Mouse (Mus musculus) macrophage (primary cell): ENCODE data around the gene Nell2. TPM values are rescaled to one million over a fixed set of nuclear protein-coding genes. Genes with fewer than 3 reads are reported as not detected.

ENCODE experiments used
- H3K27ac ChIP-seq: fragments of 350-480 bp; formaldehyde crosslinking; 2 replicates; pipeline ENCODE4 v1.9.0; 2021
- H3K36me3 ChIP-seq: fragments of 350-480 bp; formaldehyde crosslinking; 2 replicates; pipeline ENCODE4 v1.9.0; 2021; ENCODE audit errors: inconsistent target
- H3K4me3 ChIP-seq: fragments of 350-480 bp; formaldehyde crosslinking; 2 replicates; pipeline ENCODE4 v1.9.0; 2021; ENCODE audit errors: inconsistent target
- H3K79me2 ChIP-seq: fragments of 350-480 bp; formaldehyde crosslinking; 2 replicates; pipeline ENCODE4 v1.9.0; 2021; ENCODE audit errors: inconsistent target
- WGBS: methylation state at CpG from one replicate; pipeline ENCODE4 v1.1.7; 2026; ENCODE audit warnings: inconsistent platforms; ENCODE audit not compliant: missing documents; 5-methylcytosine and 5-hydroxymethylcytosine counted together
- polyA plus RNA-seq: library from polyadenylated mRNA; stranded (reverse); fragments of 250-400 nt; gene quantifications from 3 replicates; pipeline ENCODE4 v1.2.4, GENCODE M21; 2018; ENCODE audit warnings: inconsistent platforms
- total RNA-seq, 78 experiments: library from RNA; depleted of rRNA; stranded (reverse); fragments of 250-400 nt; gene quantifications; 1 replicate in 9 of 78; 2 replicates in 24 of 78; 3 replicates in 43 of 78; 4 replicates in 2 of 78; pipeline ENCODE4 v1.2.4; 2018; ENCODE audit warnings: inconsistent platforms in 56 of 78

Gene Nell2
- 1 to 10 TPM in 1 of 26 experiments, not detected in 25; 1.4 TPM for total RNA-seq (2018; cell fraction: chromatin; rRNA removed)
- total RNA-seq (2018; cell fraction: cytosol; rRNA removed) = not detected
- total RNA-seq (2018; cell fraction: nucleus; rRNA removed) = under 1 TPM in 1 of 26 experiments, not detected in 25; 0.41 TPM
- not detected in 3 replicates for polyA plus RNA-seq

DNA sequence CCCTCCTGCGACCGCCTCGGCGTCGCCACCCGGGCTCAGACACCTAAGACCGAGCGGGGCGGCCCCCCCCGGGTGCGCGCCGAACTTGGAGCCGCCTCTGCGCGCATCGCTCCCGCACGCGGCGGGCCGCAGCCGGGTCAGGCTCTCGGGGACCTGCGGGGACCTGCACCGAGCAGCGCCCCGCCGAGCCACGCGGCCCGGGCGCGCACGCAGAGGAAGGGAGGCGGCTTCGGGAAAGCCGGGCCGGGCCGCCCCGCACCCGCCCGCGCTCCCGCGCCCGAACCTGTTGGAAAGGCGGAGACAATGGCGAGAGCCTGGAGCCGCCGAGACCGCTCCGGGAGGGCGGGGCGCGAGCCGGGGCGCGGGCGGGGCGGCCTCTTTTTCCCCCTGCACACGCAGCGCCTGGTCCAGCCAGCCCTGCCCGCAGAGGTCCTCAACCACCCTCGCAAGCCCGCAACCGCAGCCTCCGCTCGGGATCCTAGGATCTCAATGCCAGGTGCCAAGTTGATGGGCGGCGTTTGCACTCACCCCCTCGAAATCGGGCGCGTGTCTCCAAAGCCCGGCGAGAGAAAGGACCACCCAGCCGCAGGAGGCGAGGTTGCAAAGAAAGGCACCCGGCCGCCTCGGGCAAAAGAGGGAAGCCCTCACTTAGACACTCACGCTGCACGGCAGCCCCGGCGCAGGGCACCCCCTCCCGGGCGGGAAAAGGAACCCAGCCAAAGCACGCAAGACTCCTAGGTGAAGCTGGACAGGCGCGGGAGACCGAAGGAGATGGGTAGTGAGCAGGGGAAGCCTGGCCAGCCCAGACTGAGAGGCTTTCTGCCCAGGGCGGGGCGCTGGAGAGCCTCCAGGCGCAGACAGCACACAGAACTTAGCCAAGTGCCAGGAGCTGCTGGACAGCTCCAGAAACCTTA is at the start of gene Nell2:
Gene Nell2 (minus strand): TSS at position 612 of the 914 bp plus-strand sequence.
- Histone ChIP-seq H3K4me3 (no peak within 1 kb of the TSS), H3K79me2 (no peaks in the 10 kb centered on the region), H3K36me3 (no peaks in the 10 kb centered on the region), H3K27ac (no peak within 1 kb of the TSS)
- WGBS = 2% methylated on average over 85 of the region's 95 CpGs

DNA sequence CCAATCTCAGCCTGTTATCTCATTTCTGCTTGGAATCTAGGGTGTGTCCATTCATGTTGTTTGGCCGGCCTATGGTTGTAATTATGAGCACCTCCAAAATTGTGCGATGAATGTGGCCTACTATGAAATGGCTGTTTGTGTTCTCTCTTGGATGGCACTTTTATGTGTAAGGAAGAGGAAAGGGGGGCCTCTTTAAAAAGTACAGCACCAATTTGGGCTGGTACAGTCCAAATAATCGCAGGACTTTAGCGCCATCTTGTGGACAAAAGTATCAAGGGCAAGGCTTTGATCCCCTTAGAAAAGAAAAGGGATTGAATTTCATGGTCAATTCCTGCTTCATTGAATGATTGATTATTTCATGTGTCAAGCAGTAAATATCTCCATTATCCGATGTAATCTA is 46.3 kb upstream of the Nell2 start:
- WGBS = 23% methylated on average over 5 of the region's 5 CpGs
- Histone ChIP-seq H3K36me3 (no peaks in the 10 kb centered on the region), H3K27ac (no peak overlapping the region)

GRCm38 (mm10) chr15:95569606-95570005 is 41.2 kb upstream of the Nell2 start:
- WGBS = 81% methylated on average over 6 of the region's 6 CpGs

More for the DNA sequence above, 46.3 kb upstream of the Nell2 start:
- Histone ChIP-seq H3K4me3 (no peak overlapping the region), H3K79me2 (no peaks in the 10 kb centered on the region)

GRCm38 (mm10) chr15:95565160-95565559 is 36.8 kb upstream of the Nell2 start:
- no peaks in the 10 kb centered on the region for H3K79me2 ChIP-seq
- H3K36me3 ChIP-seq = no peaks in the 10 kb centered on the region
- WGBS = 97% methylated on average over 2 of the region's 2 CpGs
- H3K27ac ChIP-seq = no peak overlapping the region
- no peak overlapping the region for H3K4me3 ChIP-seq

More at GRCm38 (mm10) chr15:95569606-95570005, 41.2 kb upstream of the Nell2 start:
- Histone ChIP-seq H3K4me3 (no peak overlapping the region), H3K27ac (no peak overlapping the region), H3K79me2 (no peaks in the 10 kb centered on the region), H3K36me3 (no peaks in the 10 kb centered on the region)

DNA sequence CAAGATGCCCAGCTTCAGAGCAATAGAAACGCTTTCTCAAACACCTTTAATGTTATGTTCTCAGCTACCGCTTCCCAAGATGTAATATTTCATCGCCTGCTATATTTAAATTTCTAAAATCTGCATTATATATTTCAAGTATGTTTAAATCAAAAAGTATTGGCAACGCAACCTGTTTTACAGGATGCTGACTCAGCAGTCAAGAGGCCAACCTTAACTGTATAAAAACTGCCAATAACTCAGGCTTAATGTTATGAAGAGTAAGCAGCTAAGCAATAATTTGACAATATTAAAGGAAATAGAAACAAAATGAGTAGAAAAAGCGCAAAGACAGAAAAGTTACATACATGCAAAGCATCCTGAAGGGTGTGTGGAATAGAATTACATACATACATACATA is 32.9 kb upstream of the Nell2 start:
- Histone ChIP-seq H3K4me3 (no peak overlapping the region), H3K79me2 (no peaks in the 10 kb centered on the region), H3K27ac (no peak overlapping the region), H3K36me3 (no peaks in the 10 kb centered on the region)
- WGBS = 97% methylated on average over 5 of the region's 5 CpGs

DNA sequence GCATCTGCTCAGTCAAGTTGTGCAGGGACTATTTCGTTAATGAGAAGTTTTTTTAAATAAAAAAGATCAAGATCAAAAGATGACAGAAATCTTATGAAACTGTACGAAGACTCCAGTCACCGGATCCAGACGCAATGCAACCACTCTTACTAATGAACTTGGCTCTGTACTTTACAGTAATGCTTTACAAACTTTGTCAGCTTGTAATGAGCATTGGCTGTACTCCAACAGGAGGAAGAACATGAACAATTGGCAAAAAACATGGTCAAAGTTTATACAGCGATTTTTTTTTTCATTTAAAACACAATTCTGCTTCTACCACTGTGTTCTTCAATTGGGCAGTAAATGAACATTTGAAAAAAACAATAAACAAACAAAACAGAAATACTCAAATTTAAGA is 21.7 kb upstream of the Nell2 start:
- 83% methylated on average over 5 of the region's 5 CpGs for WGBS
- H3K4me3 ChIP-seq = no peak overlapping the region
- H3K79me2 ChIP-seq = no peaks in the 10 kb centered on the region
- no peak overlapping the region for H3K27ac ChIP-seq
- no peaks in the 10 kb centered on the region for H3K36me3 ChIP-seq

GRCm38 (mm10) chr15:95542632-95543031 is 14.3 kb upstream of the Nell2 start:
- H3K79me2 ChIP-seq = no peaks in the 10 kb centered on the region
- H3K36me3 ChIP-seq = no peaks in the 10 kb centered on the region
- H3K4me3 ChIP-seq = no peak overlapping the region
- WGBS = 81% methylated on average over 6 of the region's 6 CpGs
- H3K27ac ChIP-seq = no peak overlapping the region

GRCm38 (mm10) chr15:95536724-95537123 is 8.4 kb upstream of the Nell2 start:
- WGBS = 81% methylated on average over 4 of the region's 4 CpGs

GRCm38 (mm10) chr15:95536230-95536629 is 7.9 kb upstream of the Nell2 start:
- Histone ChIP-seq H3K36me3 (no peaks in the 10 kb centered on the region), H3K79me2 (no peaks in the 10 kb centered on the region), H3K27ac (no peak overlapping the region), H3K4me3 (no peak overlapping the region)
- WGBS = 82% methylated on average over 4 of the region's 4 CpGs

More at GRCm38 (mm10) chr15:95536724-95537123, 8.4 kb upstream of the Nell2 start:
- H3K4me3 ChIP-seq = no peak overlapping the region
- H3K27ac ChIP-seq = no peak overlapping the region
- H3K36me3 ChIP-seq = no peaks in the 10 kb centered on the region
- H3K79me2 ChIP-seq = no peaks in the 10 kb centered on the region

- H3K4me3 ChIP-seq = no peak overlapping the region
- H3K79me2 ChIP-seq = no peaks in the 10 kb centered on the region
- WGBS = 86% methylated on average over 6 of the region's 6 CpGs
- H3K27ac ChIP-seq = no peak overlapping the region
- H3K36me3 ChIP-seq = no peaks in the 10 kb centered on the region
Observed at GRCm38 (mm10) chr15:95534644-95535043, 6.3 kb upstream of the Nell2 start.

GRCm38 (mm10) chr15:95527461-95527947 is 855 bp downstream of the Nell2 start:
- Histone ChIP-seq H3K27ac (no peak overlapping the region), H3K4me3 (no peak overlapping the region), H3K36me3 (no peaks in the 10 kb centered on the region), H3K79me2 (no peaks in the 10 kb centered on the region)
- WGBS = 3% methylated on average over 28 of the region's 28 CpGs

DNA sequence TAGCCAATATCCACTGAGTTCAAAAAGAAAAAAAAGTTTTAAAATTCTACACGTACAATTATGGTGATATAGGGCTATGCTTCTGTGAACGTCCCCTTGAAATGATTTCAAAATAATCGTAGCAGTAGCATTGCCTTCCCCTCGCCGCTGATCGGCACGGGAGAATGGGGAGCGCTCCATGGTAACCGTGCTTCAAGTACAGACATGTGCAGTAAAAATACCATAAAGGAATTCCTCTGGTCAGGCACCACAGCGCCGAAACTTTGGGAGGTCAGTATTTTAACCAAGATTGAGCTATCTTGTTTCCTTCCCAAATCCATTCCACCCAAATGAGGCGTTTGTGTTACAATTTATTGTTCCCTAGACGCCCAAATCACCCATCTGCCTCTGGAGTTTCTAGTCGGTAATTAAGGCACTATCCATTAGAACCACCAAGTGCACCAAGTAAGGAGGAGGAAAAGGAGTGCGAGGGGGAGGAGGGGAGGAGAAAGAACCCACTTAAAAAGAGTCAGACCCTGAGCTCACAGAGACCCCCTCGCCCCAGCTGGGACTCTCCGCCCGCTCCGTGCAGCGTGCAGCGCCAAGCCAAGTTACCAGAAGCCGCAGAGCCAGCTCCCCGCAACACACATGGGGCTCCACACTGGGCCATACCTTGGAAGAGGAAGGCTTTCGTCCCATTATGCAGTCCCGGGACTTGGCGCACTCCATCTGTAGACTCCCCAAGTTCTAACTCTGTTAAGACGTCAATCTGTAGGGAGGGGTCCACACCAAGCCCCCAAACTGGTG is 1.5 kb downstream of the Nell2 start:
- 10% methylated on average over 20 of the region's 27 CpGs for WGBS
- Histone ChIP-seq H3K36me3 (no peaks in the 10 kb centered on the region), H3K79me2 (no peaks in the 10 kb centered on the region), H3K27ac (no peak overlapping the region), H3K4me3 (no peak overlapping the region)

DNA sequence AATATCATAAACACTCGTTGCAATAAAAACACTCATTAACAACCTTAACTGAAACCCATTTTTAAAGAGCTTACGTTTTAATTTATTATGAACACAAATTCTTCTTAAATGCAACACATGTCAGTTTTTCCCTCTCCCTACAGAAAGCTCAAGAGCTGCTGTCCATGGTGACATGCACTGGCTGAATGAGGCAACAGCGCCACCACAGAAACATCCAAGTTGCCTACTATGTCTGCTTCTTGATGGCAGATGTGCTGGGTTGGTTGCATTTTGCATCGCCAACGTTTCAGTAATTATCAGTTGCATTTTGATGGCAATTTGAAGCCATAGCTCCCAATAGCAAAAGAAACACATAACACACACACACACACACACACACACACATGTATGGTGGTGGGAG is 2.4 kb downstream of the Nell2 start:
- Histone ChIP-seq H3K27ac (no peak overlapping the region), H3K36me3 (no peaks in the 10 kb centered on the region), H3K4me3 (no peak overlapping the region), H3K79me2 (no peaks in the 10 kb centered on the region)
- WGBS = 17% methylated on average over 5 of the region's 5 CpGs

DNA sequence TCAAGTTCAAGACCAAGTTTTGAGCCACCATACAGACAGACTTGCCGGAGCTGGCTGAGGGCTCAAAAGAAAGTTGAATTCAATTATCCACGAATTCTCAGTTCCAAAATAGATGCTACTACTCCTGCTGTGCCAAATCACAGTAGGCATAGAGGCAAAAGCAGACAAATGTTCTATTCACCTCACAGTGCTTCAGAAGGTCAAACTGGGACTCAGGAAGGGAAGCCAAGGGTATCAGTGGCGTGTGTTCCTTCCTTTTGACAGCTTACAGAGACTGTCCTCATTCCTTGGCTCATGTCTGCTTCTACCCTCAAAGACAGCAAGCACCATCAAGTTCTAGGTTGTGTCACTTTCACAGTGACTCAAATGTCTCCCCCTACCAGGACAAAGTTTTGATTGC is 10.2 kb downstream of the Nell2 start:
- H3K4me3 ChIP-seq = no peak overlapping the region
- no peak overlapping the region for H3K27ac ChIP-seq
- H3K36me3 ChIP-seq = no peaks in the 10 kb centered on the region
- H3K79me2 ChIP-seq = no peaks in the 10 kb centered on the region
- 76% methylated on average over 3 of the region's 3 CpGs for WGBS
